Mouse (Mus musculus) thymus, adult 2 months (tissue): ENCODE measurements around the gene Vti1a.

ENCODE experiments used
- CTCF ChIP-seq: fragments of 200-500 bp; IDR thresholded peaks from 2 replicates; pipeline ENCODE4 v1.5.1; 2012; ENCODE audit warnings: mild to moderate bottlenecking, control low read depth, low read length, moderate library complexity, borderline replicate concordance; ENCODE audit not compliant: control insufficient read depth, poor library complexity, insufficient read depth; ENCODE audit errors: extremely low read depth
- POLR2A ChIP-seq: fragments of 200-500 bp; IDR thresholded peaks from 2 replicates; pipeline ENCODE4 v1.6.1; 2012; ENCODE audit warnings: mild to moderate bottlenecking, low read length, control low read depth, moderate library complexity; ENCODE audit not compliant: control insufficient read depth, poor library complexity, insufficient read depth; ENCODE audit errors: extremely low read depth

DNA sequence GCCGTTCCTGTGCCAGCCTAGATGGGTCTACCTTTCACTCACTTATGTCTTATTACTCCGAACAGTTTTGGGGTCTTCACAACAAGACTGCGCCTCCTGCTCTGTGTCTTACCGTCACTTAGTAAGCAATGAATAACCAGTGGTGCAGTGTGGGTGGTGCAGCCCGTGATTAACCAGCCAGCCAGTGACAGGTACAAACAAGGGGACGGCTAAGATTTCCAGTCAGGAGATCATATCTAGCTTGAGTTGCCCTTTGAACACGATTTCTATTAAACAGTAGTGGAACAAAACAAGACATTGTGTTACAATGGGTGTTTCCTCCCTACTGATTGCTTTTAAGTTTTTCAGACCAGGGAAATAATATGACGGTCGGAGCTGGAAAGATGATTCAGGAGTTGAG lies 27.2 kb downstream of the Vti1a start:
- TF ChIP-seq CTCF, result no peak
- no peak for TF ChIP-seq POLR2A
